Mouse (Mus musculus) erythroblast, embryonic 14.5 days (primary cell): Measurements from ENCODE around the gene Ccdc106.

ENCODE experiments used
- GATA1 ChIP-seq: IDR thresholded peaks from 2 replicates; pipeline ENCODE4 v1.6.1; 2012; ENCODE audit warnings: low read length, inconsistent platforms, mixed read lengths
- TAL1 ChIP-seq: IDR thresholded peaks from 3 replicates; pipeline ENCODE4 v1.6.1; 2012; ENCODE audit warnings: low read length, inconsistent platforms, mixed read lengths

DNA sequence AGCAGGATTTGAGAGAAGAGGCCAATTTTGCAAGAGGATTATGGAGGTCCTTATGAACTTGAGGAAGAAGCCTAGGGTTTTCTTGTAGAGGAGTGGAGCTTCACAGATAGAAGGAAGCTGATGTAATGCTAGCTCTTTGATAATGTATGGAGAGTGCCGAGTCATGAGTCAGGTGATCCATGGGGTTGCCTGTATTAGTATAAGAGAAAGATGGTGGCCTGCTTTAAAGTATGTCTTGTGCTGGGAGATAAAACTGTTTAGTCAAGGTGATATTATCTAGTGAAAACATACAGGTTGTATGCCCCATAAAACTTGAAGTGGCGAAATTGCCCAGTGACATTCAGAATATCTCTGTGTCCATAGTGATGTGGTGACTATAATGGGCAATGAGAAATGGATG is 56.6 kb downstream of the Ccdc106 start:
- no peak; the same call in 2 of the 3 replicates for TF ChIP-seq TAL1
- no peak; the same call in 1 of the 2 replicates for TF ChIP-seq GATA1
